Mouse (Mus musculus) left cerebral cortex, adult 18-20 months (tissue): ENCODE measurements around the gene Rdh12. TPM values are rescaled to one million over a fixed set of nuclear protein-coding genes. Genes with fewer than 3 reads are reported as not detected.
"Not testable (repeated sequence)": the region's sequence is repeated elsewhere in the genome, so short reads cannot be mapped to it uniquely, and the experiment has no call there.

Experiments
- DNase-seq, 2 experiments: peaks; one replicate each; pipeline ENCODE4 v3.0.0; 2021 to 2022; ENCODE audit warnings: low spot score in 2 of 2, mixed read lengths in 1 of 2
- long read RNA-seq, 2 experiments: library from polyadenylated mRNA; stranded (forward); transcript quantifications; one replicate each; pipeline ENCODE4 v2.0.0; 2021
- total RNA-seq, 2 experiments: library from RNA; stranded (reverse); gene quantifications; 2 replicates each; pipeline ENCODE4 v1.2.3; 2021

Rdh12 gene
- total RNA-seq = 1 to 10 TPM; 1.5 to 2.1 TPM
- long read RNA-seq, experiment 1, partial matches to known transcripts = 0 of 1 reads
- long read RNA-seq, experiment 1, other reads (novel, unspliced or antisense) = 0 of 1 reads
- long read RNA-seq, experiment 2, partial matches to known transcripts = 0 of 1 reads
- long read RNA-seq, experiment 2, other reads (novel, unspliced or antisense) = 0 of 1 reads

- DNase-seq = peak; percentile 35 to 52
Observed at GRCm38 (mm10) chr12:79208703-79209464, at the start of gene Rdh12. Gene Rdh12 (plus strand): TSS chr12:79208914.

- no peak for DNase-seq
Observed at GRCm38 (mm10) chr12:79162876-79163275, 45.8 kb upstream of the Rdh12 start.

GRCm38 (mm10) chr12:79169173-79169572 is 39.5 kb upstream of the Rdh12 start:
- DNase-seq = no peak

- DNase-seq = no peak
Observed at GRCm38 (mm10) chr12:79170421-79170820, 38.3 kb upstream of the Rdh12 start.

GRCm38 (mm10) chr12:79171269-79171995 is 37.3 kb upstream of the Rdh12 start:
- peak in 1 of 2 experiments; percentile 14 for DNase-seq

GRCm38 (mm10) chr12:79172019-79172941 is 36.4 kb upstream of the Rdh12 start, which contains the start of gene Vti1b:
Gene Vti1b (minus strand): TSS chr12:79172667.
- DNase-seq = peak; percentile 84 to 91

GRCm38 (mm10) chr12:79173721-79174120 is 35.0 kb upstream of the Rdh12 start:
- no peak for DNase-seq

- no peak for DNase-seq
Observed at GRCm38 (mm10) chr12:79175998-79176397, 32.7 kb upstream of the Rdh12 start.

GRCm38 (mm10) chr12:79185160-79185559 is 23.6 kb upstream of the Rdh12 start:
- not testable (repeated sequence) for DNase-seq

GRCm38 (mm10) chr12:79190931-79191673 is 17.6 kb upstream of the Rdh12 start:
- peak; percentile 40 to 57 for DNase-seq

GRCm38 (mm10) chr12:79191701-79192100 is 17.0 kb upstream of the Rdh12 start:
- peak; percentile 71 to 73 for DNase-seq

GRCm38 (mm10) chr12:79192193-79192592 is 16.5 kb upstream of the Rdh12 start, which contains the start of gene Rdh11:
Gene Rdh11 (minus strand): TSS chr12:79192293.
- no peak for DNase-seq

GRCm38 (mm10) chr12:79193441-79193840 is 15.3 kb upstream of the Rdh12 start:
- peak; percentile 68 to 78 for DNase-seq

- no peak for DNase-seq
Observed at GRCm38 (mm10) chr12:79197105-79197504, 11.6 kb upstream of the Rdh12 start.

GRCm38 (mm10) chr12:79201882-79202281 is 6.8 kb upstream of the Rdh12 start:
- no peak for DNase-seq

GRCm38 (mm10) chr12:79211447-79211846 is 2.7 kb downstream of the Rdh12 start:
- DNase-seq = no peak

GRCm38 (mm10) chr12:79217511-79217910 is 8.8 kb downstream of the Rdh12 start:
- no peak for DNase-seq

GRCm38 (mm10) chr12:79235485-79236080 is 26.9 kb downstream of the Rdh12 start:
- no peak for DNase-seq

GRCm38 (mm10) chr12:79241985-79242384 is 33.3 kb downstream of the Rdh12 start:
- DNase-seq = no peak

GRCm38 (mm10) chr12:79242921-79243320 is 34.2 kb downstream of the Rdh12 start:
- no peak for DNase-seq
